Mouse (Mus musculus) ES-Bruce4 (cell line): Measurements from ENCODE around the gene Srrm3. TPM values are rescaled to one million over a fixed set of nuclear protein-coding genes. Genes with fewer than 3 reads are reported as not detected.
A peak's percentile ranks its signal among the peaks of the same experiment; 100 is the strongest.

ENCODE experiments used
- H3K27ac ChIP-seq: 2 replicates; pipeline ENCODE4 v1.5.1; 2012; ENCODE audit warnings: low read length, inconsistent platforms; ENCODE audit not compliant: insufficient read depth
- H3K27me3 ChIP-seq: 2 replicates; pipeline ENCODE4 v1.6.1; 2012; ENCODE audit warnings: mild to moderate bottlenecking, low read length, inconsistent platforms; ENCODE audit not compliant: control insufficient read depth, poor library complexity, insufficient read depth, severe bottlenecking
- H3K36me3 ChIP-seq: 2 replicates; pipeline ENCODE4 v1.6.1; 2012; ENCODE audit warnings: inconsistent platforms, mild to moderate bottlenecking, low read length, moderate library complexity; ENCODE audit not compliant: control insufficient read depth, poor library complexity, insufficient read depth, severe bottlenecking
- H3K4me1 ChIP-seq: one replicate; pipeline ENCODE4 v1.8.1; 2011; ENCODE audit warnings: low read length; ENCODE audit not compliant: control insufficient read depth, insufficient read depth
- H3K4me3 ChIP-seq: 2 replicates; pipeline ENCODE4 v1.5.1; 2011; ENCODE audit warnings: low read depth, mild to moderate bottlenecking, low read length
- H3K9ac ChIP-seq: 2 replicates; pipeline ENCODE4 v1.6.1; 2012; ENCODE audit warnings: low read depth, mild to moderate bottlenecking, inconsistent platforms; ENCODE audit not compliant: poor library complexity, severe bottlenecking
- H3K9me3 ChIP-seq: replicated peaks from 2 replicates; pipeline ENCODE4 v1.6.1; 2012; ENCODE audit warnings: mild to moderate bottlenecking, low read length, inconsistent platforms; ENCODE audit not compliant: control insufficient read depth, poor library complexity, insufficient read depth, severe bottlenecking
- CTCF ChIP-seq: IDR thresholded peaks from one replicate; pipeline ENCODE4 v1.8.1; 2011; ENCODE audit warnings: low read depth, low read length
- EP300 ChIP-seq: IDR thresholded peaks from 2 replicates; pipeline ENCODE4 v1.6.1; 2011; ENCODE audit warnings: low read depth, low read length; ENCODE audit not compliant: insufficient read depth
- POLR2A ChIP-seq: IDR thresholded peaks from one replicate; pipeline ENCODE4 v1.8.1; 2011; ENCODE audit warnings: low read length; ENCODE audit not compliant: insufficient read depth
- polyA plus RNA-seq: library from polyadenylated mRNA; stranded (reverse); fragments of >200 nt; gene quantifications from 2 replicates; pipeline ENCODE4 v1.2.4, GENCODE M21; 2011; ENCODE audit warnings: low read depth; ENCODE audit not compliant: missing spikeins, insufficient read depth, insufficient read length

The Srrm3 gene
- polyA plus RNA-seq, 1 experiment, result 0.55 TPM

DNA sequence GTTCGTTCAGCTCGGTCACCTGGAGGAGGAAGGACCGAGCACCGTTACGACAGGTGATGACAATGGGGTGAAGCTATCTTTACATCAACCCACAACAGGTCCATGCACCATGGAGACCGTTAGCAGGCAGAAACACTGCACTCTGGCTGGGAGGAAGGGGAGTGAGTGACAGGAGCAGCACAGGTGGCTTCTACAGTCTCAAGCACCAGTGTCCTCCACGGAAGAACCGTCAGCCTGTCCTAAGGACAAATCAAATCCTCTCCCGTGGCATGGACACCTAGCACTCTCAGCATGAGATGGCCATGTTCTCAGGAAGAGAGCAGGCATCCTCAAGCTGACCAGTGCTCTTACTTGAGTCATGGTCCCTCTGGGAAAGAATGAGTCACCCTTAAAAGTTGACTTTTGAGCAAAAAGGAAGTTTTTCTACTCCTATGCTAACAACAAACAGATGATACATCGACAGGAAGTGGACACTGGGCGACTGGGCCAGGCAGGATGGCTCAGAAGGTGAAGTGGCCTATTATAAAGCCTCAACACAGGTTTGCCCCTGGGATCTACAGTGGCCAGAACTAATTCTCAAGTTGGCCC is 105.0 kb downstream of the Srrm3 start:
- H3K36me3 ChIP-seq, result peaks cover 58% of the 10 kb centered on the region
- no peak overlapping the region for H3K9ac ChIP-seq

GRCm38 (mm10) chr5:135913201-135913600 is 106.5 kb downstream of the Srrm3 start:
- H3K36me3 ChIP-seq, result peaks cover 55% of the 10 kb centered on the region
- H3K27ac ChIP-seq, result no peak overlapping the region

More for the DNA sequence above, 105.0 kb downstream of the Srrm3 start:
- Histone ChIP-seq H3K27ac (no peak overlapping the region), H3K9me3 (no peaks in the 10 kb centered on the region), H3K27me3 (no peaks in the 10 kb centered on the region), H3K4me1 (peaks cover 7% of the 10 kb centered on the region), H3K4me3 (no peak overlapping the region)
- no peak for TF ChIP-seq EP300
- TF ChIP-seq POLR2A, result no peak
- no peak for TF ChIP-seq CTCF

DNA sequence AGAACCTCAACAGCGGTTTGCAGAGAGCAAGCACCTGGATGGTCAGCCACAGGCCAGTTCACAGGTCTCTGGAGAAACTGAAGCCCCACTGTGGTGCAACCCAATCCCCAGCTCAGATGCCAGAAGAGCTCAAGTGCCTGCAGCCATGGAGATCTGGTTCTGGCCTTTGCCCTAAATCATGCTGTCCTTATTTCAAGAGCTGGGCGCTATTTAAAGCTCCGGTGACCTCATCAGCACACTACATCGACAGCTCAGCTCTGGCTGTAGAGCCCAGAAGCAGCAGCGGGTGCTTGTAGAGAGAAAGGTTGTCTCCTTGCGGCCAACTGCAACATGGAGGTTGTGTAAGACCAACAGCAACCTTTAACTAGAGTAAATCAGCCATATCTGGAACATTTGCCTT is 107.5 kb downstream of the Srrm3 start:
- H3K4me3 ChIP-seq, result no peak overlapping the region
- H3K4me1 ChIP-seq, result peaks cover 6% of the 10 kb centered on the region
- no peak overlapping the region for H3K9ac ChIP-seq
- no peak for TF ChIP-seq EP300
- TF ChIP-seq CTCF, result no peak
- no peak for TF ChIP-seq POLR2A
- H3K27ac ChIP-seq, result no peak overlapping the region
- no peaks in the 10 kb centered on the region for H3K27me3 ChIP-seq
- peaks cover 56% of the 10 kb centered on the region for H3K36me3 ChIP-seq
- H3K9me3 ChIP-seq, result no peaks in the 10 kb centered on the region

More at GRCm38 (mm10) chr5:135913201-135913600, 106.5 kb downstream of the Srrm3 start:
- Histone ChIP-seq H3K9me3 (no peaks in the 10 kb centered on the region), H3K4me3 (no peak overlapping the region), H3K9ac (no peak overlapping the region), H3K4me1 (peaks cover 5% of the 10 kb centered on the region), H3K27me3 (no peaks in the 10 kb centered on the region)
- no peak for TF ChIP-seq EP300
- TF ChIP-seq CTCF, result no peak
- no peak for TF ChIP-seq POLR2A

GRCm38 (mm10) chr5:135916051-135916565 is 109.4 kb downstream of the Srrm3 start:
- H3K9ac ChIP-seq, result no peak overlapping the region
- H3K36me3 ChIP-seq, result peaks cover 54% of the 10 kb centered on the region
- H3K27ac ChIP-seq, result peak overlapping the region; percentile 70
- TF ChIP-seq CTCF (no peak), POLR2A (no peak), EP300 (no peak)
- H3K4me3 ChIP-seq, result no peak overlapping the region
- H3K4me1 ChIP-seq, result peaks cover 6% of the 10 kb centered on the region
- H3K27me3 ChIP-seq, result no peaks in the 10 kb centered on the region
- H3K9me3 ChIP-seq, result no peaks in the 10 kb centered on the region

- Histone ChIP-seq H3K4me3 (no peak overlapping the region), H3K27ac (peak overlapping the region; percentile 42), H3K36me3 (peaks cover 56% of the 10 kb centered on the region), H3K9me3 (no peaks in the 10 kb centered on the region), H3K9ac (no peak overlapping the region), H3K4me1 (peaks cover 6% of the 10 kb centered on the region), H3K27me3 (no peaks in the 10 kb centered on the region)
- TF ChIP-seq POLR2A, result no peak
- no peak for TF ChIP-seq CTCF
- no peak for TF ChIP-seq EP300
Observed at GRCm38 (mm10) chr5:135916601-135917000, 109.9 kb downstream of the Srrm3 start.

- H3K27me3 ChIP-seq, result no peaks in the 10 kb centered on the region
- peak overlapping the region; percentile 1; the same call in 1 of the 2 replicates for H3K27ac ChIP-seq
- H3K4me3 ChIP-seq, result no peak overlapping the region
- TF ChIP-seq CTCF (peak; percentile 24), EP300 (no peak)
- no peaks in the 10 kb centered on the region for H3K9me3 ChIP-seq
- peaks cover 6% of the 10 kb centered on the region for H3K4me1 ChIP-seq
- H3K9ac ChIP-seq, result no peak overlapping the region
- peaks cover 59% of the 10 kb centered on the region for H3K36me3 ChIP-seq
Observed at GRCm38 (mm10) chr5:135917327-135918058, 110.8 kb downstream of the Srrm3 start.
